Mouse (Mus musculus) stomach, postnatal 0 days (tissue): ENCODE data around the gene Slc25a51.

Source experiments
- CTCF ChIP-seq: IDR thresholded peaks from 2 replicates; pipeline ENCODE4 v1.5.1; 2016; ENCODE audit warnings: antibody characterized with exemption, low read depth, mild to moderate bottlenecking, moderate library complexity
- EP300 ChIP-seq: optimal IDR thresholded peaks from 2 replicates; pipeline ENCODE3; 2016; ENCODE audit warnings: antibody characterized with exemption

- no peak for TF ChIP-seq CTCF
- no peak for TF ChIP-seq EP300
Measured at GRCm38 (mm10) chr4:45421519-45422260, 13.1 kb upstream of the Slc25a51 start.
